Mouse (Mus musculus) heart, postnatal 0 days (tissue): ENCODE data around the gene Gm1043.

ENCODE experiments used
- CTCF ChIP-seq: IDR thresholded peaks from 2 replicates; pipeline ENCODE4 v1.5.1; 2016; ENCODE audit warnings: antibody characterized with exemption, control low read depth, low read depth
- EP300 ChIP-seq: IDR thresholded peaks from 2 replicates; pipeline ENCODE4 v1.6.1; 2016; ENCODE audit warnings: antibody characterized with exemption, low read depth

GRCm38 (mm10) chr5:37244161-37244560 is 159.0 kb downstream of the Gm1043 start:
- TF ChIP-seq CTCF = no peak
- TF ChIP-seq EP300 = no peak
